In genomic region chr14:76488101-76489044, GRCm38 (mm10) we compare ENCODE assay signal across 9 mouse cellular contexts.
DNase-seq lines count a peak whose midpoint lies in the region; ATAC-seq and TF ChIP-seq lines count a peak whose summit lies in the region.
"Had no signal": no experiment of that assay in that cellular context is flagged by ENCODE, and none has a peak within 500 bp of the region (broad histone marks: within the 10 kb centered on the region; RNA-seq: fewer than 3 reads in every experiment).

No protein-coding gene starts in this region.

- H3K27me3 ChIP-seq in heart, embryonic 10.5 days (ENCODE audit: insufficient read depth, poor library complexity, severe bottlenecking), result no peaks in the 10 kb centered on the region
- H3K27me3 ChIP-seq in liver, embryonic 14.5 days (ENCODE audit: control insufficient read depth, insufficient read depth, low read length), result no peaks in the 10 kb centered on the region

- DNase-seq in heart, embryonic 10.5 days (ENCODE audit: low spot score), result no peak
- no peak for DNase-seq in heart, postnatal 36 days
- peak; percentile 26 for DNase-seq in thymus, postnatal 4 days
- DNase-seq in thymus, postnatal 25 days, result no peak
- DNase-seq in liver, embryonic 14.5 days (ENCODE audit: low read depth in 3 of 3, low spot score in 3 of 3), result no peak
- DNase-seq in Muller cell, postnatal 12 days (ENCODE audit: inconsistent ontology term), result no peak
- DNase-seq in c-Kit-positive CD71-positive TER-119-positive erythroid progenitor cells, embryonic 14.5 days (ENCODE audit: low spot score), result no peak
- DNase-seq in lung, adult 18-20 months, result no peak

- ATAC-seq in liver, embryonic 14.5 days (ENCODE audit: insufficient read depth), result no peak

- H3K4me3 ChIP-seq in heart, embryonic 10.5 days, result no peak overlapping the region
- no peak overlapping the region for H3K4me3 ChIP-seq in liver, embryonic 14.5 days (ENCODE audit: insufficient read depth in 1 of 2, low read depth in 2 of 2, low read length in 2 of 2)

- H3K27ac ChIP-seq in heart, embryonic 10.5 days, result peak overlapping the region; percentile 45; the same call in 1 of the 2 replicates
- no peak overlapping the region for H3K27ac ChIP-seq in liver, embryonic 14.5 days

- no peak overlapping the region for H3K9ac ChIP-seq in liver, embryonic 14.5 days (replicated peaks)

- H3K4me2 ChIP-seq in liver, embryonic 14.5 days (ENCODE audit: low read depth), result no peak overlapping the region
- H3K4me2 ChIP-seq: heart, embryonic 11.5 days had no signal

- 71% methylated on average over 18 of the region's 18 CpGs for WGBS in heart, embryonic 10.5 days
- WGBS in liver, embryonic 14.5 days (ENCODE audit: insufficient replicate concordance), result 66% methylated on average over 18 of the region's 18 CpGs

- intact Hi-C loops in heart, postnatal 36 days (cut with DNase I), result no loop called here

- TF ChIP-seq CTCF in liver, embryonic 14.5 days (IDR thresholded peaks at IDR 0.05; ENCODE audit: low read depth), result peak; percentile 23

- H3K9me3 ChIP-seq in heart, embryonic 10.5 days, result no peaks in the 10 kb centered on the region
- H3K9me3 ChIP-seq in liver, embryonic 14.5 days (ENCODE audit: control insufficient read depth, low read length), result no peaks in the 10 kb centered on the region

- H3K4me1 ChIP-seq in heart, embryonic 10.5 days, result peaks cover 20% of the 10 kb centered on the region
- H3K4me1 ChIP-seq in liver, embryonic 14.5 days (replicated peaks; ENCODE audit: control insufficient read depth in 2 of 2, insufficient read depth in 2 of 2, low read length in 1 of 2), result 0 out of 4 replicates have a peak, but pooled peaks cover 0 to 2% of the 10 kb centered on the region in 2 experiments

- no peak for TF ChIP-seq EP300 in liver, embryonic 14.5 days (IDR thresholded peaks at IDR 0.05; ENCODE audit: low read depth)

- H3K36me3 ChIP-seq in heart, embryonic 10.5 days, result no peaks in the 10 kb centered on the region
- H3K36me3 ChIP-seq in liver, embryonic 14.5 days (replicated peaks; ENCODE audit: control insufficient read depth, insufficient read depth, low read depth), result no peaks in the 10 kb centered on the region
